Mouse (Mus musculus) kidney, postnatal 25 days (tissue): ENCODE measurements at regions not wholly inside any gene's neighbourhood (a gene's known extent, or its start where the extent isn't known, plus 50 kb on each side); places are given as distances from the start of the nearest gene placed in this dataset.
A peak's percentile ranks its signal among the peaks of the same experiment; 100 is the strongest.

Experiments used
- DNase-seq, 2 experiments: peaks; one replicate each; pipeline ENCODE4 v3.0.0; 2021; ENCODE audit warnings: mixed read lengths in 2 of 2

DNA sequence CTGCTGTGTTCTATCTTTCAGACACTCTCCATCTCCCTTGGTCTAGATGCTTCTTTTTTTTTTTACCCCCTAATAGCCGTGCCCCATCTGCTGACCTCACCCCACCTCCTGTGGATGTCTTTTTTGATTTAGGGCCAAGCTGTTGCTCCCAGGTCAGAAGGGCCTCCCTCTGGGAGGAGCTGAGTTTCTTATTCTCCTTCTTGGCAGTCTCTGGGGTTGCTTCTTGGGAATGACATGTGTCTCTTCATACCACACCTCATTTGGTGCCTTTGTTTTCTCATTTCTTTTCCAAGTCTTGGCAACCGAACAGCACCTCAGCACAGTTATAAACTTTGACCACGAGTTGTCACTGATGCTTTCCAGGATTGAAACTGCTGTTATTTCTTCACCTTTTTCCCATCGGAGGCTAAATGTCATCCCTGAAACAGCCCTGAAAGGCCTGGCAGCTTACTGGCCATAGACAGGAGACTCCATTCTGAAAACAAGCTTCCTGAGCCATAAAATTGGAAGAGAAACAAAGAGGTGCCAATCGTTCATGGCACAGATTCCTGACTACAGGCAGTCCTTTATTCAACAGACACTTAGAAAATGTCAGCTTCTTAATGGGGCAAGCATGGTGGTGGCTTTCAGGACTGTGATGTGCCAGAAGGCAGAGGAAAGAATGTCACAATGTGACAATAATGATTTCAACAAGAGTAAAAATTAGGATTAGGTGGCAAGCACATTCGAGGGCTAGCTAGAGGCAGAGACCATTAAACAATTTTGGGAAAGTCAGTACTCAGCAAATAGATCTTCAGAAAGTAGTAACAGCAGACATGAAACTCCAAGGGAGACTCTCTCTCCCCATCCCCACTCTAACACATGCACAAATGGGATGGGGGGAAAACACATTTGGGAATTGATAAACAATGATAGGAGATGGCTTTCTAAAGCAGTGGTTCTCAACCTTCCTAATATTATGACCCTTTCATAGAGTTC is 197.1 kb upstream of the Arrdc4 start:
- DNase-seq = no peak

DNA sequence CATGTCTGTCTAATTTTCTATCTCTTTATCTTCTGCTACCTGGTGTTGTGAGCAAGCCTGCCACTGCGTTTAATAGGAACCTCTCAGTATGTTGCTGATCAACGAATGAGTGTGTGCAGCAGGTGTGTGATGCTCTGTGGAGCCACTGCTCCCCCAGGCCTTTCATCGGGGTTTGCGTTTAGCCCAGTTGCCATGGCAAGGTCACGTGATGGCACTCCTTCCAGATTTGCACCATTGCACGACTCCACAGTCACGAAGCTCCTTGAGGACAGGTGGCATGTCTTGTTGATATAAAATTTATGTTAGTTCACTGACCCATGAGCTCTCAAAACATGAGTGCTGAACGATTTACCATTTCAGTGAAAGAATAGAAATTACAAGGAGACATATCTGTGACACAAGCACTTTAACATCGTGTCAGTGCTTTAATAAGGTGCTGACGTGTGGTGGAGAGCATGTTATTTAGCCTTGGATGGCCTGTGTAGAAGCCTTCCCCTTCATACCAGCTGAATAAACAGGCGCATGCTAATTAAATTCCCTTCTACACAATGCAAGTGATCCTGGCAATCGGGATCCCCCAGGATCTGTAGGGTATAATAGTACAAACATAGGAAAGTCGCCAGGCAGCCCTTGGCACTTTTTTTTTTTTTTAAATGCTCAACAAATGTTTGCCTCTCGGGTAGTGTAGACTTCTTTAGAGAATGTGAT is 181.7 kb upstream of the Arrdc4 start:
- no peak for DNase-seq

DNA sequence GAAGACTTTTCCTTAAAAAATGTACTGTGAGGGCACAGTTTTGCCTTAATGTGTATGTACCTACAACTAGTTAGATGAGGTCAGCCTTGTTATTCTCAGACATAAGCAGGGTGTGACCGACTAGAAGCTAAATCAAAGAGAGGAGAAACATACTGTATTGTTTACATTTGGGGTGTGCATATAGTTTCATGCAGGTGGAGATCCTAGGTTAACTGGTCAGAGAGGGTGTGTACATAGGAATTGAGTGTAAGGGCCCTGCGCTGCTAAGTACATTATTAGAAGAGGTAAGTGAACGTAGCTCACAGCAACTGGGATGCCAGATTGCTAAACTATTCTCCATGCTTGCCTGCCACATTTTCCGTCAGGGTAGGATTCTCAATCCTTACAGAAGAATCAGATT is 180.6 kb upstream of the Arrdc4 start:
- DNase-seq = no peak

DNA sequence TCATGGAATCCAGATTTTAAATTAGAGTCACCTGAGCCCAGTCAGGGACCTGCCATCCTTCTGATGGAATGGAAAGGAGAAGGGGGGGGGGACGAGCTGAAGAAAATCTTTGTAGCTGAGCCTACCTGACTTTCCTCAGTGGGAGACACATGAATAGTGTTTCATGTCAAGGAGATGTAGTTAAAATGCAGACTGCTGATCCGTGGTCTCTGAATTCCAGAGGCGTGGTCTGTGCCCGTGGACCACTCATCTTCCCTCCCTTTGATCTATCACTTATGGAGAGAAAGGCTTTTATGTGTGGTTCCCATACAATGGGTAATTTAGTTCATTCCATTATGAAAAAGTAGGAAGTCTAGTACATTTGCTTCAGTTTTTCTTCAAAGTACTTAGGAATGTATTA is 176.6 kb upstream of the Arrdc4 start:
- DNase-seq = no peak

DNA sequence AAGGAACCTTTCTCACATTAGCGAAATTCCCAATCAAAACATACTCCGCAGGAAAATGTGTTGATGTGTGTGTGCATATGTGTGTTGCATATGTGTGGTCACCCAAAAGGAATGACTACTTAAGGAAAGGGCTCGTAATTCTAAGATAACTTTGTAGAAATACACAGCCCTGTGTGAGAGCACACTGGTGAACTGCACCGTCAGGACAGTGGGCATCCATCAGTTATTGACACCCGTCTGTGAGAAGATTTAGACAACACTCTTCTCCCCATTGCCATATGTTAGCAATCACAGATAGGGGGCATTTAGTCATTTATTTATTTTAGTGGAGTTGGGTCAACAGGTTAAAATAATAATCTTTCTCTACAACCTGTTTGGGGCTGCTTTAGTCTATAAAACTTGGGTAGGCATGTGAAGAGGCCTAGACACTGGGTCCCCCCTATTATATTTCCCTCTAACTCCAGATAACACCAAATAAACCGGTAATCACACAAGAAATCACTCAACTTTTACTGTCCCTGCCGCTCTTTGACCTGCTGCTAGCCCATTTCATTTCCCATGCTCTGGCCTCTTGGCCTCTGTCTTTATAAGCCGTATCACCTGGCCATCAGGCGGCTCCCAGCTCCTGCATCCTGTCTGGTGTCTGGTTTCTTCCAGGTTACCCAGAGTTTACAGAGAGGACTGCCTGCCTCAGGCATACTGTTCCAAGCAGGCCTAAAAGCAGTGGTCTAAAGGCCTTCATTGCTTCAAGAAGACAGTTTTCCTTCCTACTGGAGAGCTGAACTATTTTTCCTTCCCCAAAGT is 169.8 kb upstream of the Arrdc4 start:
- no peak for DNase-seq

DNA sequence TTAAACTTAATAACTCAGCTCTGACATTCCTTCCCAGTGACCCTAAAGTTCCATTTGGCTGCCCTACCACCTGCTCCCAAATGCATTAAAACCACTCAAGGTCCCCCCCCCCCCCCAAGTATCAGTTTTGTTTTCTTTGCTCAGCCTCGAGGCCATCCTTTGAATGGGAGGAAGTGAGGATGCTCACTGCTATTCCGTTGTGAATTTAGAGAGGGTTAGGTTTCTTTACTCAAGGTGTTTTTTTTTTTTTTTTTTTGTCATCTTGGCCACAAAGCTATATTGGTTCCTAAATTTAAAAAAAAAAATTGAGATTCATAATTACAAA is 168.8 kb upstream of the Arrdc4 start:
- no peak for DNase-seq

DNA sequence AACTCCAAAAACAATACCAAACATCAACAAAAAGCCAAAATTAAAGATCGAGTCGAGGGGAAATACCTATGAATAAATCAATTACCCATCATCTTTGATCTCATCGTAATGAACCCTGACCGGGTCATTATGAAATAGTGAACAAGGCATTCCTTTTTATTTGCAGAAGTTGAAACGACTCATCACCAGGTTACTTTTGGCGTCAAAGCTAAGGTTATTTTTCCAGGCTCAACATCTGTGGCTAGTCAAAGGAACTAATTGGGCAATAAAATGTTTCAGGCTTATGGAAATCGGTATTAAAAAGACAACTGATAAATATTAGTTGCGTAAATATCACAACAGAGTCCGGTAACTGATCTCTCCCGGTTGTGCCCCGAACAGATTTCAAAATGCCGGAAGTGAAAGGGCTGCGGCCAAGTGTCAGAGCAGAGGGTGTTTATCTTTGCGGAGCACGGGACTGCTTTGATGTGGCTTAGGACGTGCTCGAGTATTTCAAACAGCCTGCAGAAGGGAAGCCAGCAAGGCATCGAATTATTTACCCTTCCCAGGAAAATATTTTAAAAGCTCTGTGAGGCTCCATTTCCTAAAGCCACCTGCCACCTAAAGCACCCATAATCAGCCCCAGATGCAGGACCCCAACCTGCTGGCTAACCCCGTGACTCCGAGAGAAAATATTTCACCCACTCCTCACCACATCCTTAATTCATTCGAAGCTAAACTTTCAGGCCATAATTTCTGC is 168.3 kb upstream of the Arrdc4 start:
- DNase-seq = peak in 1 of 2 experiments; percentile 6

DNA sequence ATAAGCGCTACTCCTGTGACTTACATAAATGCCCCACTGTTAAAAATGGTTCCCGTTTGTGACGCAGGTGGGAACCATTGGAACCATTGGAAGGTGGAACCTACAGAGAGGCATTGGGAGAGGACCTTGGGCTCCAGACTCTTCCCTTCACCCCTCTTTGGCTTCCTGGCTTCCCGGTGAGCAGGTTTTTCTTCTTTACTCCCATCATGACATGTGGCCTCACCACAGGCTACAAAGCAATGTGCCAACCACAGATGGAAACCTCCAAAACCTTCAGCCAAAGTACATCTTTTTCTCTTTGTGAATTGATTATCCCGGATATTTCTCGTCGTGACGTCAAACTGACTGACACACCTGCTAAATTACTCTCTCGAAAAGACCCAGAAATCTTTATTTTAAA is 166.9 kb upstream of the Arrdc4 start:
- DNase-seq = no peak

DNA sequence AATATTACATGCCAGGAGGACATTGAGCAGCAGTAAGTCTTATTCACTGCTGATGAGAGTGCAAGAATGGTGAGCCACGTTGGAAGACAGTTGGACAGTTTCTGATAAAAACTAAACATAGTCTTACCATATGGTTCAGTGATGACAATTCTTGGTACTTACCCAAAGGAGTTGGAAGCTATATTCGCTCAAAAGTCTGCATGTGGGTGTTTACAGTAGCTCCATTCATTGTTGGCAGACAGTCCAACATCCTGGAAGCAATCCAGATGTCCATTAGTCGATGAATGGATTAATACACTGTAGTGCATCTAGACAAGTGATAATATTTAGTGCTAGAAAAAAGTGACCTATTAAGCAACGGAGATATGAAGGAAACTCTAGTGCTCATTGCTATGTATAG is 165.3 kb upstream of the Arrdc4 start:
- no peak for DNase-seq

DNA sequence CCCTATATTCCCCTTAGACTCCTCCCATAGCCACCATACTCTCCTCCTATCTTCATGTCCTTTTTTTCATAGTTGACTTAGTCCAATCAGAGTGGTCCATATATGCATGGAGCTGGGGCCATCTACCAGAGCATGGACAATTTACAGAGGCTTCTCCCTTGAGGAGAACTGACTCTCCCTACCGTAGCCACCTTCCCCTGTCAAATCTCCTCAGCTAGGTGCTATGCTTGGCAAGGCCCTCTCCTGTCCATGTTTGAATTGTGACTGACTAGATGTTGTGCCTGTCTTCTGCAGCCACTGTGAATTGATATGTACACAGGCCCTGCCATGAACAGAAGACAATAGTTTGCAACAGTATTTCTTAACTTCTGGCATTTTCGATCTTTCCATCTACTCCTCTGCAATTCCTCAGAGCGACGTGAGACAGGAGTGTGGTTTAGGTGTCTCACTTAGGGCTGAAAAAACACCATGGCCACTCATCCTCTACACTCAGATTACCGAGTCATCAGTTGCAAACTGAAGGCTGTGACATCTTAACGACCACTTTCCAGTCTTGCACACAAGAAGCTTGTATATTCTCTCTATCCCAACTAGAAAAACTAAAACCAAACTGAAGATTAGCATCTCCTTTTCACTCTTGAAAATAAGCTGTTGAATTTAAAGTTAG is 163.1 kb upstream of the Arrdc4 start:
- no peak for DNase-seq

DNA sequence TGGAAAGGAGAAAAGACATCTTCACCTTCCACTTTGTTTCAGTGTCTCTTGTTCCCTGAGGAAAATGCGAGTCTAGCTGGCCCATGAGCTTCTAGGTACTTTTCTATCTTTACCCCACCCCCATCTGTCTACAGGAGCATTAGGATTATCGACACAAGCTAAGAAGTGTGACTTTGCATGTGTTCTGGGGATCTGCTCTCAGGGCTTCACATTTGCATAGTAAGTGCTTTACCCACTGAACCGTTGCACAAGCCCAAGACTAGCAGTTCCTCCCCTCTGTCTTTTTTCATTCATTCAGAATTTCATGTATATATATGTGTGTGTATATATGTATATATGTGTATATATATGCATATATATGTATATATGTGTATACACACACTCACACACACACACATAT is 162.5 kb upstream of the Arrdc4 start:
- DNase-seq = no peak

DNA sequence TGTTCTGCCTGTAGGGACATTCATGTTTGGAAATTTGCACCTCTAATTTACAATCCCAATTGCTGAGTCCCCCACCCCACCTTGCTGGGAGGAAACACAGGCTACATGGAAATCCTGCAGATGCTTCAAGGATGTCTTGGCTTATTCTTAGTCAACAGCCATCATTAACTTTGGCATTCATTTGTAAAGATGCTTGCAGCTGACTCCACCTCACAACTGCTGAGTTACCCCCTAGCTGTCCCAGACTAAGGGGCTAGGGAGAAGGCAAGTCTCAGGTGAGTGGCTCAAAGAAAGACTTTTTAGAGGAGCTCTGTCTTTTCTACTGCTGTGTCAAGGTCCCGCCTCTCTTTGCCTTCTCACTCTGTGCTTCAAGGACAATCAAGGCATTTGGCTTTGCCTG is 160.7 kb upstream of the Arrdc4 start:
- no peak for DNase-seq

DNA sequence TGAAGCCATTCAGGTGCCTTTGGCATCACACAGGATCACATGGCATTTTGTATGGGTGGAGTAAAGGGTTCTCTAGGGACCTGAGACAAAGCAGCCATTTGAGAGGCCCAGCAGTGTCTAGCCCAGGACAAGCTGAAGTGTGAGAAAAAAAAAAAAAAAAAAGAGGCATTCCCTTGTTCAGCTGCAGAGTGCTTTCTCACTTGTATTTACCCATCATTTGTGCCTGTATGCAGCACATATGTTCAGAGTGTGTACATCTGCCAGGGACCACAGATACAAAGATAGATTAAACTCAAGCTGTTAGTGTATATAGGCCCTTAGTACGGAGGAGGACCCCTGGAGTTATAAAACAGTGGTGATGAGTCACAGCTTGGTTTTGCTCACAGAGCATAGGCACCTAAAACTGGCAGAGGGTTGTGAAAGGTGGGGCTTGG is 159.4 kb upstream of the Arrdc4 start:
- DNase-seq = no peak

DNA sequence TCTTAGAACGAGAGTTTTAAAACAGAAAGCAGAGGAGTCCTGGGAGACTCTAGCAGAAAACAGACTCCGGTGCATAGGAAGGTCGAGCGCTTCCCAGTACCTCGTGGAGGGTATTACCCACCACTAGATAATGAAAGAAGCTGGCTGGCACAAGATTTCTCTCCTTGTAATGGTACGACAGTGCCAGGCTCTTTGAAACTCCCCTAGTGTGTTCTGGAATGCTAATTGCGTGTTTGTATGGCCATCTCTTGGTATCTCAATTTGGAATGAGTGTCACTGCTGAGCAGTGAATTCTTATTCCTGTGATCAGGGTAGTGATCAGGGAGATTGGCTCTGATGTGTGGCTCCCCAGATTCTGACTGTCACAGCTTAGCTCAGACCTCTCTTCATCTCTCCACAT is 158.8 kb upstream of the Arrdc4 start:
- DNase-seq = no peak

DNA sequence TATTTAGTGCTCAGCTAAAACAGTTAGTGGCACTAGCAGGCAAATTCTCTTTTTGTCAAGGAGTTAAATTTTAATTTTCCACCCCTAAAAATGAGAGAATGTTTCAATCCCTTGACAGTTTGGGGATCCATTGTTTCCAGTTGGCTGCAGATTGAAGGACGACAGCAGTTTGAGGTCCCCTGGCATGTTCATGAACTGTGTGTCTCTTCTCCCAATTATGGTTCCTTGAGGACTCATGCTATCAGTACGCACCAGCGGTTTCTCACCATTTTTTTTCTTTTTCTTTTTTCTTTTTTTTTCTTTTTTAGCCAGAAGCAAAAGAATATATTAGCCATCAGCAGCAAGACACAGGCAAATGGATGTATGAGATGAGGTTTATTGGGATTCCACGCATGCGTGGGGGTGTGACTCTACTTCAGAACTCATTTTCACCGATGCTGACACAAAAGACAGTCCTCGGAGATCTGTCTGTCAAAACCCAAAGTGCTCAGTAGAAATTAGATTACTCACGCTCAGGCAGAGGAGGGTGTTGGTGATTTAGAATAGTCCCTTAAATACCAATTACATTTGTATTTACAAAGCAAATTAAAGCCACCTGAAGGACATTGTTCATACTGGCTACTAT is 157.8 kb upstream of the Arrdc4 start:
- no peak for DNase-seq

DNA sequence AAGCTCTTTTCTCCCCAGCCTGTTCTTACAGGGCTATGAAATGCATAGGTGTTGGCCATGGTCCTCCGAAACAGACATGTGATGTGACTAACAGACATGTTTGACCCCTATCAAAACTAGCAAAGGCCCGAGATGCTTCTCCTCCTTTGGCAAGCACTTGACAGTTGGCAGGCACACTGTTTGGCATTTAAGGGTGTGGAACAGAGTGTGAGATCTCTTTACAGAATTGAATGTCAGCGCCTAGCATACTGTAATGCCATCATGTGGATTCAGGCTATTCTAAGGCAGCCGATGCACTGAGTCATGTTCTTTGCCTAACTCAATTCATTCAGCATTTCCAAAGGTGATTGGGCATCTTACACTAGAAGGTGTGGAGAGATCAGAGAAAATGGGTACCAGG is 156.8 kb upstream of the Arrdc4 start:
- DNase-seq = no peak

DNA sequence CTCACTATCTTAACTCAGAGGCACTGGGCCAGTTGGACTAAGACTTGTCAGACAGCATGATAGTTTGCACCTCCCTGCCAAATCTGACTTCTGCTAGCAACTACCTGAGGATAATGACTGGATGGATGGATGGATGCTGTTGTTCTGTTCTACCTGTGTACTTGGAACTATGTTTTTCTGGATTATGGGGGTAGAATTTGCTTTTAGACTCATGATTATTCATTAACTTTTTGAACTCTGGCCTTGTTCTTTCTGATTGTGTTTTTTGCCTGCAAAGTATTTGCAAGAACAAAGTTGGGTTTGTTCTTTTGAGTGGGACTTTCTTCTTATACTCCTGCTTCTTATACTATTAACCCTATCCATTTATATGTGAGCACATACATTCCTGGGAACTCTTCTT is 137.1 kb upstream of the Arrdc4 start:
- DNase-seq = peak in 1 of 2 experiments; percentile 11

DNA sequence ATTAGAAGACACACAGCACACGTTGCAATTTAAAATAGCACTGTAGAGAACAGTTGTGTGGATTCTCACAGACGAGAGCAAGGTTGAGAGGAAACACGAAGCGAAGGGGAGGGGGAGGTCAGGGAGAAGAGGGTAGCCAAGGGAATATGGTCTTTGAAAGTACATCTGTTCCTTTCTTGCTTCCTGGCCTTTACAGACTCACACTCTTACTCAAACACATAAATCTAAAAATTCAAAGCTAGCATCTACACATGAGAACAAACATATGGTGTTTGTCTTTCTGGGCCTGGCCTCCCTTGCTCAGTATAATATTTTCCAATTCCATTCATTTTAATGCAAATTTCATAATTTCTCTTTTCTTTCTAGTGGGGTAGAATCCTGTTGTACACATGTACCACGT is 124.0 kb upstream of the Arrdc4 start:
- DNase-seq = no peak

DNA sequence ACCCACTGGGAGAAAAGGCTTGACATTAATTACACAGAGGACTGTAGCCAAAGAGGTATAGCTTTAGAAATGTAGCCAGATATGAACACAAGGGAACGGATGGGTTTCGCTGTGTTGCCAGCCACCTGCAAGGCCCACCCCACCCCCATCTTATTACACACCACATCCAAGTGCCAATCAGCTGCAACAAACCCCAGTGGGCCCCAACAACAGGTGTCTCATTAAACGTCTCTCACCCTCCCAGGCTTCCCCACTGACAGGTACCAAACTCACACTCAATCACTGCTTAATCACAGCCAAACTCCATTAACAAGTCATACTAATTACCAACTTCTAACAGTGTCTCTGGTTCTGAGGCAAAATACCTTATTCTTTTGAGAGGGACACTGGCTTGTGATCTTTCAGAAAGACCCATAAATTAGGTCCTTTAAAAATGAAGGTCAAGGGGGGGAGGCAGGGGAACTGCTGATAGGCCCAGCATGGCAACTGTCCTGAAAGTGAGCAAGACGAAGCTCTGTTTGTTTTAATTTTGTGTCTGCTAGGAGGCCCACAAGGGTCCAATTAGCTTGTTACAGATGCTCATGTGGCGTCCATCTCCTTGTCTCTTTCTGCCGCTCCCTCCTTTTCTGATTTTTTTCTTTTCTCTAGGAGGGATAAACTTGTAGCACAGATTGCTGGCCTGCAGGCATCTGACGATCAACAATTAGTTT is 115.4 kb upstream of the Arrdc4 start:
- no peak for DNase-seq

DNA sequence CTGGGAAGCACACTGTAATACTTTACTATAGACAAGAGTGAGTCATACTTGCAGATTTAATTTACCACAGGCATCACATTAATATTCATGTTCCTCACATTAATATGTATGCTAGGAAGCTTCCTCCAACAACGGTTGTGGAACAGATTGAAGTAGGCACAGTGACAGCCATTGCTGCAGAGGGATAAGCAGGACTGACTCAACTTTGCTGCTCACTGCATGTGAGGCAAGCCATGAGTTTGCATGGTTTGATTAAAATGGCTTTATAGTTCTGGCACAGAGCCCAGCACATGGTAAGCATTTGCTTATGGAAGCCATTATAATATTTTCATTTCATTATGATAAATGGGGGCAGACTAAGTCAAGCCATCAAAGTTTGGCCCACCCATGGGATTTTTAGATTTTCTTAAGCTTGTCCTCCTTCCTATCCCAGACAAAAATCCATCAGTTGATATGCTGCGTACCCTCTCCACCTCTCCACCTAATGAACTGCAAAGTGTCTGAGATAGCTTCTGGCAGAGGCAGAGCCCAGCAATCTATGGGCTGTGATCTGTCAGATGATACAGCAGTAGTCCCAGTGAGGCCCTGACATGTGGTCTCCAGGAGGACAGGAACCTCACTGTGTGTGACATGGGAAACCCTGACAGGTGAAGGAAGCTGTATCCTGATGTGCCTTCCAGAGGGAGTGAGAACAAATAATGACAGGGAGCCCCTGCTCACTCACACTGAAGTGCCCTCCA is 109.6 kb upstream of the Arrdc4 start:
- no peak for DNase-seq
